Mouse (Mus musculus): ENCODE data around the gene Tarbp2.

Tarbp2 gene

GRCm38 (mm10) chr15:102505770-102506463 lies 12.1 kb upstream of the Tarbp2 start:
- no peak for DNase-seq (ENCODE audit: low spot score)

- DNase-seq (ENCODE audit: low spot score): no peak
Observed at GRCm38 (mm10) chr15:102506464-102506830, 11.5 kb upstream of the Tarbp2 start.

GRCm38 (mm10) chr15:102506864-102507263 lies 11.1 kb upstream of the Tarbp2 start:
- DNase-seq (ENCODE audit: low spot score): no peak

- no peak for DNase-seq (ENCODE audit: low spot score)
Observed at GRCm38 (mm10) chr15:102507561-102507960, 10.4 kb upstream of the Tarbp2 start.

GRCm38 (mm10) chr15:102508336-102508735 lies 9.7 kb upstream of the Tarbp2 start:
- no peak for DNase-seq (ENCODE audit: low spot score)

GRCm38 (mm10) chr15:102510110-102510509 lies 7.9 kb upstream of the Tarbp2 start:
- DNase-seq (ENCODE audit: low spot score): no peak

- DNase-seq (ENCODE audit: low spot score): peak; percentile 70
Observed at GRCm38 (mm10) chr15:102510590-102511284, 7.3 kb upstream of the Tarbp2 start.

GRCm38 (mm10) chr15:102511285-102511833 lies 6.6 kb upstream of the Tarbp2 start:
- DNase-seq (ENCODE audit: low spot score): no peak

- no peak for DNase-seq (ENCODE audit: low spot score)
Observed at GRCm38 (mm10) chr15:102512010-102512409, 6.0 kb upstream of the Tarbp2 start.

- DNase-seq (ENCODE audit: low spot score): no peak
Observed at GRCm38 (mm10) chr15:102512471-102512870, 5.5 kb upstream of the Tarbp2 start.

GRCm38 (mm10) chr15:102513004-102513403 lies 5.0 kb upstream of the Tarbp2 start:
- DNase-seq (ENCODE audit: low spot score): no peak

GRCm38 (mm10) chr15:102515261-102515660 lies 2.7 kb upstream of the Tarbp2 start:
- DNase-seq (ENCODE audit: low spot score): no peak

GRCm38 (mm10) chr15:102515791-102516190 lies 2.2 kb upstream of the Tarbp2 start:
- DNase-seq (ENCODE audit: low spot score): no peak

- DNase-seq (ENCODE audit: low spot score): no peak
Observed at GRCm38 (mm10) chr15:102516293-102516692, 1.7 kb upstream of the Tarbp2 start.

- DNase-seq (ENCODE audit: low spot score): peak; percentile 52
Observed at GRCm38 (mm10) chr15:102516728-102517404, 1.1 kb upstream of the Tarbp2 start, which contains the start of gene Map3k12. Gene Map3k12 (minus strand): TSS chr15:102517064.

- no peak for DNase-seq (ENCODE audit: low spot score)
Observed at GRCm38 (mm10) chr15:102517631-102517975, 389 bp upstream of the Tarbp2 start.

- DNase-seq (ENCODE audit: low spot score): no peak
Observed at GRCm38 (mm10) chr15:102518859-102519201, 838 bp downstream of the Tarbp2 start.

GRCm38 (mm10) chr15:102519211-102520141 lies 1.5 kb downstream of the Tarbp2 start:
- DNase-seq (ENCODE audit: low spot score): no peak

- DNase-seq (ENCODE audit: low spot score): no peak
Observed at GRCm38 (mm10) chr15:102520416-102520815, 2.4 kb downstream of the Tarbp2 start.

- no peak for DNase-seq (ENCODE audit: low spot score)
Observed at GRCm38 (mm10) chr15:102521480-102521879, 3.5 kb downstream of the Tarbp2 start.

- DNase-seq (ENCODE audit: low spot score): peak; percentile 73
Observed at GRCm38 (mm10) chr15:102524892-102525485, 7.0 kb downstream of the Tarbp2 start, which contains the start of gene Npff. Gene Npff (minus strand): TSS chr15:102524942.

All from T-cell, adult 2 months (primary cell).